Mouse (Mus musculus) adipocyte (in vitro differentiated cells): ENCODE measurements around the gene Bpifc.

Experiments used
- DNase-seq: peaks from one replicate; pipeline ENCODE4 v3.0.0-alpha.2; 2016; ENCODE audit warnings: low spot score

Gene Bpifc

GRCm38 (mm10) chr10:86011172-86011571 is 523 bp downstream of the Bpifc start:
- DNase-seq = no peak

- peak; percentile 16 for DNase-seq
Observed at GRCm38 (mm10) chr10:86010636-86011035, 1.1 kb downstream of the Bpifc start.

- DNase-seq = no peak
Observed at GRCm38 (mm10) chr10:86009688-86010087, 2.0 kb downstream of the Bpifc start.

GRCm38 (mm10) chr10:86006455-86006854 is 5.2 kb downstream of the Bpifc start:
- DNase-seq = no peak

- no peak for DNase-seq
Observed at GRCm38 (mm10) chr10:86000447-86000846, 11.2 kb downstream of the Bpifc start.

- DNase-seq = no peak
Observed at GRCm38 (mm10) chr10:85994543-85995104, 17.1 kb downstream of the Bpifc start.

- DNase-seq = no peak
Observed at GRCm38 (mm10) chr10:85993836-85994235, 17.9 kb downstream of the Bpifc start.

- no peak for DNase-seq
Observed at GRCm38 (mm10) chr10:85992412-85992811, 19.3 kb downstream of the Bpifc start.

GRCm38 (mm10) chr10:85989412-85990115 is 22.1 kb downstream of the Bpifc start:
- DNase-seq = no peak

GRCm38 (mm10) chr10:85972915-85973314 is 38.8 kb downstream of the Bpifc start:
- peak; percentile 23 for DNase-seq

GRCm38 (mm10) chr10:85971826-85972225 is 39.9 kb downstream of the Bpifc start:
- no peak for DNase-seq

GRCm38 (mm10) chr10:85969894-85970620 is 41.6 kb downstream of the Bpifc start:
- DNase-seq = no peak

GRCm38 (mm10) chr10:85968731-85969130 is 43.0 kb downstream of the Bpifc start:
- no peak for DNase-seq

GRCm38 (mm10) chr10:85968157-85968634 is 43.5 kb downstream of the Bpifc start:
- peak; percentile 85 for DNase-seq

- no peak for DNase-seq
Observed at GRCm38 (mm10) chr10:85967411-85968156, 44.1 kb downstream of the Bpifc start.

- no peak for DNase-seq
Observed at GRCm38 (mm10) chr10:85966476-85966875, 45.2 kb downstream of the Bpifc start.

GRCm38 (mm10) chr10:85964316-85964715 is 47.4 kb downstream of the Bpifc start:
- DNase-seq = no peak

- DNase-seq = no peak
Observed at GRCm38 (mm10) chr10:85962897-85963296, 48.8 kb downstream of the Bpifc start.

GRCm38 (mm10) chr10:85957464-85957950 is 54.2 kb downstream of the Bpifc start, which contains the start of gene Rtcb:
TSS of gene Rtcb (minus strand) at chr10:85957823.
- DNase-seq = peak; percentile 93

- DNase-seq = peak; percentile 37
Observed at GRCm38 (mm10) chr10:85956871-85957419, 54.8 kb downstream of the Bpifc start.

GRCm38 (mm10) chr10:85954429-85954828 is 57.3 kb downstream of the Bpifc start:
- no peak for DNase-seq

GRCm38 (mm10) chr10:85953401-85953800 is 58.3 kb downstream of the Bpifc start:
- no peak for DNase-seq
